Mouse (Mus musculus): ENCODE data around the gene Smarcd3. TPM values are rescaled to one million over a fixed set of nuclear protein-coding genes. Genes with fewer than 3 reads are reported as not detected.

The Smarcd3 gene
- polyA plus RNA-seq, 1 experiment from 2014 or later: 74.7 TPM

DNA sequence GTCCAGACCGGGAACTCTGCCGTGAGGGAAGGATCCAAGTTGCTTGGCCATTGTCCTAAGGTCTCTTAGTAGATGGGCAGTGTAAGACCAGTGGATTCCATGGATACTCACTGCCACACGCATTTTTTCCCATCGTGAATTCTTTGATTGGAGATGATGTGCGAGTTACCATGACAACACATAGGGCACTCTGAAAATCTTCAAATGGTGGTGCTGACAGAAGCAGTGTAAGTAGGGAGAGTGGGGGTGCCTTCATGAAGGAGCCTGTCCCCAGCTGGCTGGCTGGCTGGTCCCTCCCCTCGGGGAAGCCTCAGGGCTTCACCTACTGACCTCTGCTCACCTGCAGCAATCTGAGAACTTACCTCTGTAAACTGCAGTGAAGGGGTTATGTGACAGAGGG is 14.9 kb upstream of the Smarcd3 start:
- 70% methylated on average over 6 of the region's 6 CpGs for WGBS
- ATAC-seq (ENCODE audit: insufficient number of reproducible peaks, insufficient read depth, low FRiP score, low TSS enrichment): no peak

DNA sequence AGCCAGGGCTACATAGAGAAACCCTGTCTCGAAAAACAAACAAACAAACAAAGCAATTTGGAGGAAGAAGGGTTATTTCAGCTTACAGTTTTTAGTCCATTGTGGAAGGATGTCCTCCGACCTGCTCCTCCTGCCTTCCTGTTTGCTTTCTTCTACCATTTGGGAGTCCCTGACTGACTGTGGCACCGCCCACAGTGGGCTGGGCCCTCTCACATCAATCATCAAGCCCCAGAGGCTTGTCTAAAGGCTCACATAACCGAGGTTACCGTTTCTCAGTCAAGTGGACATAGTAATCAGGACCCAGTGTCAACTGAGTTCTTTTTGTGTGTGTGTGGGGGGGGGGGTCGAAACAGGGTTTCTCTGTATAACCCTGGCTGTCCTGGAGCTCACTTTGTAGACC is 13.9 kb upstream of the Smarcd3 start:
- no peak overlapping the region for H3K9ac ChIP-seq
- H3K4me1 ChIP-seq: no peaks in the 10 kb centered on the region
- no peaks in the 10 kb centered on the region for H3K27me3 ChIP-seq
- no peak overlapping the region for H3K4me3 ChIP-seq
- H3K27ac ChIP-seq: no peak overlapping the region
- no peaks in the 10 kb centered on the region for H3K36me3 ChIP-seq
- no peak overlapping the region for H3K4me2 ChIP-seq (replicated peaks)
- H3K9me3 ChIP-seq: no peaks in the 10 kb centered on the region
- 52% methylated on average over 6 of the region's 6 CpGs for WGBS
- ATAC-seq (ENCODE audit: insufficient number of reproducible peaks, insufficient read depth, low FRiP score, low TSS enrichment): no peak

More for the DNA sequence above, 14.9 kb upstream of the Smarcd3 start:
- no peak overlapping the region for H3K4me2 ChIP-seq (replicated peaks)
- no peaks in the 10 kb centered on the region for H3K4me1 ChIP-seq
- no peak overlapping the region for H3K4me3 ChIP-seq
- no peaks in the 10 kb centered on the region for H3K9me3 ChIP-seq
- H3K9ac ChIP-seq: no peak overlapping the region
- H3K36me3 ChIP-seq: no peaks in the 10 kb centered on the region
- H3K27me3 ChIP-seq: no peaks in the 10 kb centered on the region
- H3K27ac ChIP-seq: no peak overlapping the region

DNA sequence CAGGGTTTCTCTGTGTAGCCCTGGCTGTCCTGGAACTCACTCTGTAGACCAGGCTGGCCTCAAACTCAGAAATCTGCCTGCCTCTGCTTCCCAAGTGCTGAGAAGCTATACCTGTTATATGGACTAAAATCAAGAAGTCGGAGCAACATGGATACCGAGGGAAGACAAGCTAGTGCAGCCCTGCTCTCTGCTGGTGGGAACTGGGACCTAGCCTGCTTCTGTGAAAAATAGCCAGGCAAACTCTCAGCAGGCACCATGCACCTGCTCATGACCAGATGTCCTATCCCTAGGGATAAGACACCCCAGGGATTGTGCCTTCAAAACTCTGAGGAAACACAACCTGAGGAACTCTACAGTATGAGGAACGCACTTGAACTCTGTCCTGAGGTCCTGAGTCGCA is 12.8 kb upstream of the Smarcd3 start:
- no peak for ATAC-seq (ENCODE audit: insufficient number of reproducible peaks, insufficient read depth, low FRiP score, low TSS enrichment)
- WGBS: 76% methylated on average over 4 of the region's 4 CpGs
- H3K27ac ChIP-seq: no peak overlapping the region
- no peaks in the 10 kb centered on the region for H3K27me3 ChIP-seq
- H3K9ac ChIP-seq: no peak overlapping the region
- H3K4me1 ChIP-seq: no peaks in the 10 kb centered on the region
- H3K36me3 ChIP-seq: no peaks in the 10 kb centered on the region
- H3K9me3 ChIP-seq: no peaks in the 10 kb centered on the region
- no peak overlapping the region for H3K4me2 ChIP-seq (replicated peaks)
- no peak overlapping the region for H3K4me3 ChIP-seq

DNA sequence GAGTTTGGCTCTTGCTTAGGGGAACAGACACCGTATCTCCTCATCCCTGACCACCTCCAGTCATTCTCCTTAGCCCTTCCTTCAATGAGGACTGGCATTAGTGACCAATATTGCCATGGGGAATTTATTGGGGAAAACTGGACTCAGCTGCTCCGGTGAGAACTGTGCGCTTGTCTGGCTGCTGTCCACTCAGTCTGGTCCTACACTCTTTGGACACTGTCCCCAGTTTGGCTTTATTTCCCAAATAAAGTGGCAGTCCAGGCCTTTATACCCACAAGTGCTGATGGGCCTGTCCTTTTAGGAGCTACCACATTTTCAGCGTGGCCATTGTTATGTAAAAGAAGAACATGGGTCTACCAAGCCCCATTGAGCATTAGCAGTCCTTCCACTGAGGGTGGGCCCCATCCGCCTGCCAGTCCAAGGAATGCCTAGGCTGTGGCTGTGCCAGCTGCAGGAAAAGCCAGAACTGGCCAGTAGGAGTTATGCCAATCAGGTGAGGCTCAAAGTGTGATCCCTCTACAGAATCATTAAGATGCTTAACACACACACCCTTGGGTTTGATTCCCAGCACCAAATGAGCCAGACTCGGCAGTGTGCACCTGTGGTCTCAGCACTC is 11.4 kb upstream of the Smarcd3 start:
- no peaks in the 10 kb centered on the region for H3K4me1 ChIP-seq
- no peak overlapping the region for H3K9ac ChIP-seq
- no peaks in the 10 kb centered on the region for H3K36me3 ChIP-seq
- H3K4me2 ChIP-seq (replicated peaks): no peak overlapping the region
- 70% methylated on average over 6 of the region's 6 CpGs for WGBS
- no peaks in the 10 kb centered on the region for H3K9me3 ChIP-seq
- no peak for ATAC-seq (ENCODE audit: insufficient number of reproducible peaks, insufficient read depth, low FRiP score, low TSS enrichment)
- no peak overlapping the region for H3K27ac ChIP-seq
- H3K4me3 ChIP-seq: no peak overlapping the region
- no peaks in the 10 kb centered on the region for H3K27me3 ChIP-seq

DNA sequence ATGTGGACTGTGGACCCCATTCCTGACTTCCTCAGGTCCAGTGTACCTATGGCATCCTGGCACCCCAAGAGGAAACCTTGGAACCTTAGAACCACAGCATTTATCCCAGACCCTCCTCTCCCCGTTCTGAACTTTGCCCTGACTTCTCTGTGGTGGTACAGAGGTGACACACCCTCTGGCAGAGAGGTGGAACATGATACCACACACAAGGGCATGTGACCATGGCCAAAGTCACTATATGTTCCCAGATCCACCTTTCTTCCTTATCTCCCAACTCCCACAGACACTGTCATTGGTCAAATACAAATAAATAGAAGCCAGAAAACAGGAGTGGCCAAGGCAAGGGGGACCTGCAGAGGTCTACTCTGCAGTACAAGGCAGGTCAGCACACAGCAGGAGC is 10.9 kb upstream of the Smarcd3 start:
- Histone ChIP-seq H3K4me1 (no peaks in the 10 kb centered on the region), H3K27ac (no peak overlapping the region), H3K36me3 (no peaks in the 10 kb centered on the region), H3K9ac (no peak overlapping the region), H3K4me3 (no peak overlapping the region), H3K9me3 (no peaks in the 10 kb centered on the region), H3K27me3 (no peaks in the 10 kb centered on the region), H3K4me2 (replicated peaks) (no peak overlapping the region)
- no peak for ATAC-seq (ENCODE audit: insufficient number of reproducible peaks, insufficient read depth, low FRiP score, low TSS enrichment)
- 52% methylated on average over 1 of the region's 1 CpGs for WGBS

DNA sequence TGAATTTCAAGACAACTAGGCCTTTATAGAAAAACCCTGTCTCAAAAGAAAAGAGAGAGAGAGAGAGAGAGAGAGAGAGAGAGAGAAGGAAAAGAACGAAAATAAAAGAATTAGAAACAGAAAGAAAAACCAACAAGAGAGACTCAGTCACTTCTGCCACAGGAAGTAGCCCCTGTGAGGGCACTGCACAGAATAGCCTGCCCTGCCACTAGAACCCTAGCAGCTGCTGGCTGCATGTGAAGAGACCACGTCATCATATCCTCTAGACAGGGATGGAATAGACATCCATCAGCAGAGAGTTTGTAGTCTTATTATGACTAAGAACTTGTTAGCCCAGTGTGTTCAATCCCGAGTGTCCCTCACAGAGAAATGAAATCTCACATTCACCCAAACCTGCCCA is 5.5 kb upstream of the Smarcd3 start:
- H3K27me3 ChIP-seq: no peaks in the 10 kb centered on the region
- 62% methylated on average over 3 of the region's 3 CpGs for WGBS
- no peaks in the 10 kb centered on the region for H3K4me1 ChIP-seq
- H3K36me3 ChIP-seq: no peaks in the 10 kb centered on the region
- H3K9me3 ChIP-seq: no peaks in the 10 kb centered on the region
- H3K4me2 ChIP-seq (replicated peaks): no peak overlapping the region
- H3K27ac ChIP-seq: no peak overlapping the region
- no peak overlapping the region for H3K4me3 ChIP-seq
- no peak for ATAC-seq (ENCODE audit: insufficient number of reproducible peaks, insufficient read depth, low FRiP score, low TSS enrichment)
- no peak overlapping the region for H3K9ac ChIP-seq

DNA sequence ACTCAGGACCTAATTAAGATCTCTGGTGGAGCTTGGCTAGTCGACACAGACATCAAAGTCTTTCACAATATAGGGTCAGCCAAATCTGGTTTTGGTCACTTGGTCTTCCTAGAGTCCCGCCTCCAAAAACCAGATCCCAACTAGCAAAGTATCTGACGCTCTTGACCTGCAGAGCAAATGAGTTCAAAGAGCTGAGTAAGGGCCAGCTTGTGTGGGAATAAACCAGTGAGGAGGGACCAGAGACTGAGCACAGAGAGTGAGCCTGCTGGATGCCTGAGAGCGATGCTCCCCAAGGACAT is 560 bp upstream of the Smarcd3 start:
- no peak for ATAC-seq (ENCODE audit: insufficient number of reproducible peaks, insufficient read depth, low FRiP score, low TSS enrichment)
- Histone ChIP-seq H3K27ac (no peak overlapping the region), H3K27me3 (peaks cover 18% of the 10 kb centered on the region), H3K4me3 (no peak overlapping the region), H3K9me3 (no peaks in the 10 kb centered on the region), H3K9ac (no peak overlapping the region), H3K36me3 (no peaks in the 10 kb centered on the region), H3K4me2 (replicated peaks) (peak overlapping the region; percentile 80), H3K4me1 (0 out of 2 replicates have a peak, but pooled peaks cover 10% of the 10 kb centered on the region)
- WGBS: 33% methylated on average over 4 of the region's 4 CpGs

DNA sequence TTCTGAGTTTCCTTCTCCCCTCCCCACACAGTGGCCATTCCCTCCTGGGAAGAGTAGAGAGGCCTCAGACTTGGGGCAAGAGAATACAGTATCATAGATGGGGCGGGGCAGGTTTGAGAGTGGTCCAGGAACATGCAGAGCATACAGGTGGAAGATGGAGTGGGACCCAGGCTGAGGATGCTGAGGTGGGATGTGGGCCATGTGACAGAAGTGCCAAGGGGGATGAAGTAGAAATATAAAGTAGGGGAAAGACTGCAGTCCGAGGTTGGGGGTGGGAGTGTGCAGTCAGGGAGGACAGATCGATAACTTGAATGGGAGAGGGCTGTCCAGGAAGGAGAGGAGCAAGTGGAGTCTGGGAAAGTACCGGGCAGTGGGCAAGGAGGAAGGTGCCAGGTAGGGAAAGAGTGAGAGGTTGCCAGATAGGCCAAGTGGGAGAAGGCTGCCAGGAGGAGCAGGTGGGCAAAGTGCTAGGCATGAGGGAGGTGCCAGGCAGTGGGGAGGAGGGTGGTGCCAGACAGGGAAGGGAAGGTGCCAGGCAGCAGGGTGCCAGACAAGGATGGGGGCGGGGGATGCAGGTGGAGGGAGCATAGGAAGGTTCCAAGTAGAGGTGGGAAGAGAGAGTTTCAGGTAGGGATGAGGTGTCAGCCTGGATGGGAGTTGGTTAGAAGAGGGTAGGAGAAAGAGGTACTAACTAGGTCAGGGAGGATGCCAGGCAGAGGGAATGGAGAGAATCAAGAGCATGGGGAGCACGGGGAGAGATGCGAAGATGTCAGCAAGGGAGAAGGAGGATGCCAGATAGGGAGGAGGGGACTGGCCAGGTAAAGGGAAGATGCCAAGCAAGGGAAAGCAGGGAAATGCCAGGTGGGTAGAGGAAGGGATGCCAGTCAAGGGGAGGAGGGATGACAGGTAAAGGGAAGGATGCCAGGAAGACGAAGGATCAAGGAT is 898 bp downstream of the Smarcd3 start:
- Histone ChIP-seq H3K36me3 (no peaks in the 10 kb centered on the region), H3K27me3 (peaks cover 18% of the 10 kb centered on the region), H3K9me3 (no peaks in the 10 kb centered on the region), H3K4me2 (replicated peaks) (peak overlapping the region; percentile 80), H3K9ac (peak overlapping the region; percentile 73), H3K27ac (no peak overlapping the region), H3K4me1 (0 out of 2 replicates have a peak, but pooled peaks cover 10% of the 10 kb centered on the region), H3K4me3 (peak overlapping the region; percentile 48)
- 47% methylated on average over 8 of the region's 8 CpGs for WGBS
- ATAC-seq (ENCODE audit: insufficient number of reproducible peaks, insufficient read depth, low FRiP score, low TSS enrichment): no peak

DNA sequence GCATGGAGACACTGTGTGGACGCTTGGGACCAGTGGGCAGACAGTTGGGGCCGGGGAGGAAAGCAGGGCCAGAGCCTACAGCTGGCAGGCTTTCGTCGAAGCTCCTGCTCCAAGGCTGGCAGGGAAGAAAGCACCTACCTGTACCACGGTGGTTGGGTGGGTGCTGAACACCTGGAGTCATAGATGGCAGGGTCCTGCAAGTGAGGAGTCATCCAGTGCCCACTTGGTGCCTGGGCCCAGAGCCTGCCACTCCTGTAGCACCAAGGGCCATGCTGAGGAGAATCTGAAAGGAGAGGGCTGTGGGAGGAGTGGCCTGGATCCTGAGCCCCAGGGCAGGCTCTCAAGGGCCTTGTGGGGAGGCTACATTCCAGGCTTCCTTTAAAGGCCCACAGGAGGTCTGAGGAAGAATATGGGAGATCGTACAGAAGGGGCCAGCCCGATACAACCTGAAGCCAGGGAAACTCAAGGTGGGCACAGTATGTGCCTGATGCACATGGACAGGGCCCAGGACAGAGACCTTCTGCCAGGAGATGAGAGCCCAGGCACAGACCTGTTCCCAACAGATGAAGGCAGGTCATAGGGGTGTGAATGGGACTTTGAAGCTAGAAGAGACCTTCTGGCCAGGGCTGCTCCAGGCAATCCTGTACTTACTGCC is 1.7 kb downstream of the Smarcd3 start:
- WGBS: 64% methylated on average over 7 of the region's 7 CpGs
- no peaks in the 10 kb centered on the region for H3K9me3 ChIP-seq
- no peak overlapping the region for H3K27ac ChIP-seq
- H3K9ac ChIP-seq: no peak overlapping the region
- no peak overlapping the region for H3K4me3 ChIP-seq
- H3K27me3 ChIP-seq: peaks cover 18% of the 10 kb centered on the region
- H3K4me2 ChIP-seq (replicated peaks): no peak overlapping the region
- no peak for ATAC-seq (ENCODE audit: insufficient number of reproducible peaks, insufficient read depth, low FRiP score, low TSS enrichment)
- no peaks in the 10 kb centered on the region for H3K36me3 ChIP-seq
- 0 out of 2 replicates have a peak, but pooled peaks cover 10% of the 10 kb centered on the region for H3K4me1 ChIP-seq

DNA sequence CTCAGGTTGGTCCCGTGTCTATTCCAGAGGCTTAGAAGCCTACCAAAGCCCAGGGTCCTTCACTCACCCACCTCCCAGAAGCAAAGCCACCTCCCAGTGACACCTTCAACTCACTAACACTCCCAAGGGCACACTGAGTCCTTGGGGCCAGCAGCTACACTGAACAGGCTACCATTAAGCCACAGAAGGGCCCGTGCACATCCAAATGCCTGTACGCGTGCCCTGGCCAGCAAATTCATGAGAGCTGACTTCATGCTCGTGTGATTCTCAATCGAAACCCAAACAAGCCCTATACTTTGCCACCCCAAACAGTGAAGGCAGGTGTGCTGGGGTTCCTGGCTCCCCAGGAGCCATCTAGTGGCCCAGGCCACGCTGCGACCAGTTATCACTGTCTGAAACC is 3.6 kb downstream of the Smarcd3 start:
- H3K4me3 ChIP-seq: no peak overlapping the region
- H3K9me3 ChIP-seq: no peaks in the 10 kb centered on the region
- H3K27me3 ChIP-seq: peaks cover 18% of the 10 kb centered on the region
- H3K4me1 ChIP-seq: 0 out of 2 replicates have a peak, but pooled peaks cover 10% of the 10 kb centered on the region
- H3K9ac ChIP-seq: no peak overlapping the region
- H3K4me2 ChIP-seq (replicated peaks): no peak overlapping the region
- ATAC-seq (ENCODE audit: insufficient number of reproducible peaks, insufficient read depth, low FRiP score, low TSS enrichment): no peak
- no peaks in the 10 kb centered on the region for H3K36me3 ChIP-seq
- WGBS: 77% methylated on average over 8 of the region's 8 CpGs
- H3K27ac ChIP-seq: no peak overlapping the region

DNA sequence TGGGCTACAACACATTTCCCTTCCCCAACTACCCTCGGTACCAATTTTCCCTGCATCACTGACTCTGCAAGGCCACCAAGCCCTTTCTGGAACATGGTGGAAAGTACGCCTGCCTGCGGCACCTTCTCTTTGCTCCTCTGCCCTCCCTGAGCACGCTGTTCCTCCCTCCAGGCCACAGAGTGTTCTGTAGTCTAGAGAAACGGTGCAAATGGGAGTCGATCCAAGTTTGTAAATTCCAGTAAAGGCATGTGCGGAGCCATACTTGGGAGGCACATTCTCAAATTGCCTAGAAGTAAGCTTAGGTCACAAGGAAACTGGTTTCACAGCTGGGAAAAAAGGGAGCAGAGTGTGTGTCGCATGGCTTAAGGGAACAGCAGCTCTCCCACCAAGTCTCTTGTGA is 4.1 kb downstream of the Smarcd3 start:
- H3K9ac ChIP-seq: no peak overlapping the region
- no peak overlapping the region for H3K27ac ChIP-seq
- H3K27me3 ChIP-seq: peaks cover 18% of the 10 kb centered on the region
- no peak overlapping the region for H3K4me3 ChIP-seq
- no peak overlapping the region for H3K4me2 ChIP-seq (replicated peaks)
- no peaks in the 10 kb centered on the region for H3K36me3 ChIP-seq
- H3K9me3 ChIP-seq: no peaks in the 10 kb centered on the region
- 0 out of 2 replicates have a peak, but pooled peaks cover 10% of the 10 kb centered on the region for H3K4me1 ChIP-seq
- no peak for ATAC-seq (ENCODE audit: insufficient number of reproducible peaks, insufficient read depth, low FRiP score, low TSS enrichment)
- 59% methylated on average over 8 of the region's 8 CpGs for WGBS

DNA sequence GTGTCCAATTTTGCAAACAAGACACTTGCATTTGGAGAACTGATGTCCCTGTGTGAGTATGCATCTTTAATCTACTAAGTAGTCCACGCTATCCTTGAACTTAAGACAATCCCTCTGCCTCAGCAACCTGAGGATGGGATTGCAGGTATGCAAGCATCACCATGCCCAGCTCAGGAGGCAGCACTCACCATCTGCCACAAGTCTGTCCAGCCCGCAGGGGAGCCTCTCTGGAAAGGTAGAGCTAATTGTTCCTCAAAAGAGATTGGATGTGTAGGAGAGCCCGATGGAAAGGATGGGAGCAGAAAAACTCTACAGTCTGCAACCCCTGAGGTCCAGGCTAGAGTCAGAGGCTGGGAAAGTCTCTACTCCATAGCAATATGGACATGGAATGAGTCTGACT is 5.3 kb downstream of the Smarcd3 start:
- H3K4me2 ChIP-seq (replicated peaks): no peak overlapping the region
- peaks cover 16% of the 10 kb centered on the region for H3K27me3 ChIP-seq
- 0 out of 2 replicates have a peak, but pooled peaks cover 5% of the 10 kb centered on the region for H3K4me1 ChIP-seq
- H3K4me3 ChIP-seq: no peak overlapping the region
- WGBS: 78% methylated on average over 3 of the region's 3 CpGs
- H3K9me3 ChIP-seq: no peaks in the 10 kb centered on the region
- no peaks in the 10 kb centered on the region for H3K36me3 ChIP-seq
- H3K27ac ChIP-seq: no peak overlapping the region
- H3K9ac ChIP-seq: no peak overlapping the region
- ATAC-seq (ENCODE audit: insufficient number of reproducible peaks, insufficient read depth, low FRiP score, low TSS enrichment): no peak
